Mouse (Mus musculus): ENCODE data around the gene Rhof. TPM values are rescaled to one million over a fixed set of nuclear protein-coding genes. Genes with fewer than 3 reads are reported as not detected.

The Rhof gene
- polyA plus RNA-seq, 1 experiment from 2014 or later = 2.3 TPM

DNA sequence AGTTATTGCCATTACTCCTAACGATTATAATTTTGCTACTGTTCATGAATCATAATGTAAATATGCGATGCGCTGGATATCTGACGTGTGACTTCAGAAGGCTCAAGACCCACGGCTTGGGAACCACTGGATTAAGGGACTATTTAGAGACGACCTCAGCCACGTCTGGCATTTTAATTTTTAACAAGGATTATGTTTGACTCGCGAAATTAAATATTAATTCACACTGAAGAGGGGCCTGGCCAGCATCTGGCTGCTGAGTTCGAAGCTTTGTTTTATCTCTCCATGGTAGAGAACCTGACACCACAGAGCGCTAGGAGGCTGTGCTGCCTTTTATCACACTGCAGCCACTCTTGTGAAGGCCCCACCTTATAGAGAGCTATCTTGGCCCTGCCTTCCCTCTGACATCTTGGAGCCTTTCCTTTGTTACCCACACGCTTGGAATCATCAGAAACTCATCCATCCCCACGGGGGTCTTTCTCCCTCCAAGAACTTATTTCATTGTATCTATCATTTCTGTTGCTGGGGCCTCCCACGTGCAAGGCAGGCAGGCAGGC, 39.3 kb downstream of the Rhof start:
- Histone ChIP-seq H3K4me1 (no peaks in the 10 kb centered on the region), H3K9ac (no peak overlapping the region), H3K36me3 (no peaks in the 10 kb centered on the region), H3K4me2 (no peak overlapping the region), H3K27ac (no peak overlapping the region), H3K27me3 (replicated peaks) (no peaks in the 10 kb centered on the region), H3K4me3 (replicated peaks) (no peak overlapping the region), H3K9me3 (no peaks in the 10 kb centered on the region)
- WGBS = 64% methylated on average over 14 of the region's 14 CpGs
- peak; percentile 80; the same call in 1 of the 2 replicates for ATAC-seq (ENCODE audit: insufficient read depth, low FRiP score, low read depth)

DNA sequence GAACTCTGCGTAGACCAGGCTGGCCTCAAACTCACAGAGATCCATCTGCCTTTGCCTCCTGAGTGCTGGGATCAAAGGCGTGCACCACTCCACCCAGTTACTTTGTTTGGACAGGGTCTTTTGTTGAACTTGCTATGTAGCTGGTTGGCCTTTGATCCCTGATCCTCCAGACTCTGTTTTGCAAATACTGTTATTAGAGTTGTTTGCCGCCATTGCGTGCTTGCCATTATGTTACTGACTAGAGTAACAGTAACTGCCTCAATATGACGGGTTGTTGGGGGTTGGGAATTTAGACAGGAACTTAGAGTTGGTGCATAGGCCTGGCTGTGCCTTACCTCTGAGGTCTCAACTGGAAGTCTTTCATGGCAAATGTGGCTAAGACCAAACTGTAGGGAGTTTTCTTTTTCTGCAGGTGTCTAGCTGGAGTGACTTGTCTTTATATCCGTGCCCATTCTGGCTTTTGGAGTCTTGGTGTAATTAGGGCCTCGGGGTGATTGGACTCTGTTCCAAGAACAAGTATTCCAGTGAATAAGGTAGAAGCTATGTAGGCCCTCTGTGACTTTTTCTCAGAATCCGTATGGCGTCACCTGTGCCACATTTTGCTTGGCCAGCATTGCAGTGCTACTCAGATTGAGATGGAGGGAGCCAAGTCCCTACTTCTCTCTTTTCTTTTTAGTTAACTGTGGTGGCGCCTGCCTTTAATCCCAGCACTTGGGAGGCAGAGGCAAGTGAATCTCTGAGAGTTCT, 41.8 kb downstream of the Rhof start:
- H3K36me3 ChIP-seq = no peaks in the 10 kb centered on the region
- no peaks in the 10 kb centered on the region for H3K9me3 ChIP-seq
- H3K4me3 ChIP-seq (replicated peaks) = no peak overlapping the region
- H3K27me3 ChIP-seq (replicated peaks) = no peaks in the 10 kb centered on the region
- ATAC-seq (ENCODE audit: insufficient read depth, low FRiP score, low read depth) = no peak
- H3K4me2 ChIP-seq = no peak overlapping the region
- H3K4me1 ChIP-seq = no peaks in the 10 kb centered on the region
- H3K27ac ChIP-seq = no peak overlapping the region
- WGBS = 82% methylated on average over 10 of the region's 10 CpGs
- no peak overlapping the region for H3K9ac ChIP-seq

DNA sequence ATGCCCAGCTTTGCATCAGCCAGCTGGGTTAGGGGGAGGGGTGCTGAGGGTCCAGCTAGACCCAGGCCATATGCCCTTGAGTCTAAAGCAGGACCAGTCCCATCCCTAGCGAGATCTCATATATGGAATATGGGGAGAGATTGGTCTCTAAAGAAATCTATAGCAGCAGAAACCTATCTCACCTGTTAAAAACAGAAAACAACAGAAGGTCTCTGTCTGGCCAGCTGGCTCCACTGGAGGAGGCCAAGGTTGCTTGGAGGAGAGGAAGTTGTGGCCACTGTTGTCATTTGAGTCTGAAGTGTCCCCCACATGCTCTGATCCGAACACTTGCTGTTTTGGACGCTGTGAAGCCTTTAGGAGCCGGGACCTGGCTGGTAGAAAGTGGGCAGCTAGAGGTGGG, 43.7 kb downstream of the Rhof start:
- no peaks in the 10 kb centered on the region for H3K27me3 ChIP-seq (replicated peaks)
- ATAC-seq (ENCODE audit: insufficient read depth, low FRiP score, low read depth) = no peak
- no peak overlapping the region for H3K9ac ChIP-seq
- H3K4me3 ChIP-seq (replicated peaks) = no peak overlapping the region
- no peak overlapping the region for H3K4me2 ChIP-seq
- no peaks in the 10 kb centered on the region for H3K36me3 ChIP-seq
- 85% methylated on average over 4 of the region's 4 CpGs for WGBS
- no peak overlapping the region for H3K27ac ChIP-seq
- H3K4me1 ChIP-seq = no peaks in the 10 kb centered on the region
- H3K9me3 ChIP-seq = no peaks in the 10 kb centered on the region

DNA sequence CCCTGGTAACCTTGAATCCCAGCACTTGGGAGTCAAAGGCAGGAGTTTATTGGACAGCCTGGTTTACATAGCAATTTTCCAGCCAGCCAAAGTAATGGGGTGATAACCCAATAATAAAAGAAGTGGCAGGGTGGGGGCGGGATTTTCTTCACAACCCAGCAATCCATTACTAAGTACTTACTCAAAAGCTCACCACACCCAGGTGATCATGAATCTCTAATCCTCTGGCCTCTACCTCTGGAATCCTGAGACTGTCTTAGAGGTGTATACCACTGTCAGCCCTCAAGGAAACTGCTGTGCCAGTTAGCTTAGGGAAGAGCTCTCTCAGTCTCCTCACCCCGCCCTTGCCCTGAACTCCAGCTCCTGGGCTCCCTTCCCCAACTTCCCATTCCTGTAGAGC, 46.0 kb downstream of the Rhof start:
- Histone ChIP-seq H3K36me3 (no peaks in the 10 kb centered on the region), H3K9me3 (no peaks in the 10 kb centered on the region), H3K4me3 (replicated peaks) (no peak overlapping the region), H3K27ac (no peak overlapping the region), H3K4me2 (no peak overlapping the region), H3K27me3 (replicated peaks) (no peaks in the 10 kb centered on the region), H3K4me1 (no peaks in the 10 kb centered on the region), H3K9ac (no peak overlapping the region)
- ATAC-seq (ENCODE audit: insufficient read depth, low FRiP score, low read depth) = no peak
- 82% methylated on average over 2 of the region's 2 CpGs for WGBS

DNA sequence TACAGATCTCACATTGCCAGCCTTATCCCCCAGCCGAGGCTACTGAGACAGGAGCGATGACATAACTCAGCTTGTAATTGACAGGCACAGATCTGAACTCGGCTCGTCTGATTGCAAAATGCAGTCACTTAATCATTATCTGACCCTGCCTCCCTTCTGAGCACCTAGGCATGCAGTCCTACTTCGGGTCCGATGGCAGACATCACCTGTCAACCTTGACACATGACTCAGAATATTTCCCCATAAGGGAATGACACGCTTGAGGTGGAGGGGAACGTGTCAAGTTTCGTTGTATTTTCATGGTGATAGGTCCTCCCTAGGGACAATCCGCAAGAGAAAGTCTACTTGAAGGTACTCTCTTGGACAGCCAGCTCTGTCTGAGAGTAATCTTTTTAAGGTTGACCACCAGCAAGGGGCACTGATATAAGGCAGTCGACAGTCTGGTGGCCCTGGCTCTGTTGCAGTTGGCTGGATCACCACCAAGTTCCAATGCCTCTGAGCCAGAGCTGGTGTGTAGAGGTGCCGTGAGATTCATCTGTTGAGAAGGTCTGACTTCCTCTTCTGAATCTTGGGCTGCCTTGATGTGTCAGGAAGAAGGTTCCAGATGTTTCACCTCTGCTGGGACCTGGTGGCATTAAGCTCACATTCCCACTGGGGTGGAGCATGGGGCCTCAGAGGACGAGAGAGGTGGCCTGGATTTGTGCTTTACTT, 49.0 kb downstream of the Rhof start:
- WGBS = 68% methylated on average over 13 of the region's 13 CpGs
- H3K4me1 ChIP-seq = no peaks in the 10 kb centered on the region
- no peaks in the 10 kb centered on the region for H3K27me3 ChIP-seq (replicated peaks)
- ATAC-seq (ENCODE audit: insufficient read depth, low FRiP score, low read depth) = no peak
- no peak overlapping the region for H3K9ac ChIP-seq
- H3K36me3 ChIP-seq = no peaks in the 10 kb centered on the region
- H3K4me3 ChIP-seq (replicated peaks) = no peak overlapping the region
- no peak overlapping the region for H3K4me2 ChIP-seq
- no peak overlapping the region for H3K27ac ChIP-seq
- H3K9me3 ChIP-seq = no peaks in the 10 kb centered on the region

DNA sequence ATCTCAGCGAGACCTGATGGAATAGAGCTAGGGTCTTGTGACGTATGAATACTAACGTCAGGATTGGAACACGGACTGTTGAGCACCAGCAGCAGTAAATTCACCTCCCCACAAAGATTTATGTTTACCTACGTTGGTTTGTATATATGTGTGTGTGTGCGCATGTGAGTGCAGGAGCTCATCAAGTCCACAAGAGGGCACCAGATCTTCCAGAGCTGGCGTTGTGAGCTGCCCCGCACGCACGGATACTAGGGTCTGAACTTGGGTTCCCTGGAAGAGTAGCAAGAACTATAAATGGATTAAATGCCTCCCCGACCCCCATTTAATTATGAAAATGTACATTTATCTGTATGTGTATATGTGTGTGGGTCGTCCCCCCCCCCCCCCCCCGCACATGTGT, 52.0 kb downstream of the Rhof start:
- 93% methylated on average over 13 of the region's 13 CpGs for WGBS
- H3K27ac ChIP-seq = no peak overlapping the region
- no peak overlapping the region for H3K4me2 ChIP-seq
- no peak for ATAC-seq (ENCODE audit: insufficient read depth, low FRiP score, low read depth)
- no peaks in the 10 kb centered on the region for H3K27me3 ChIP-seq (replicated peaks)
- H3K9me3 ChIP-seq = no peaks in the 10 kb centered on the region
- no peaks in the 10 kb centered on the region for H3K36me3 ChIP-seq
- H3K9ac ChIP-seq = no peak overlapping the region
- no peak overlapping the region for H3K4me3 ChIP-seq (replicated peaks)
- peaks cover 18% of the 10 kb centered on the region for H3K4me1 ChIP-seq

DNA sequence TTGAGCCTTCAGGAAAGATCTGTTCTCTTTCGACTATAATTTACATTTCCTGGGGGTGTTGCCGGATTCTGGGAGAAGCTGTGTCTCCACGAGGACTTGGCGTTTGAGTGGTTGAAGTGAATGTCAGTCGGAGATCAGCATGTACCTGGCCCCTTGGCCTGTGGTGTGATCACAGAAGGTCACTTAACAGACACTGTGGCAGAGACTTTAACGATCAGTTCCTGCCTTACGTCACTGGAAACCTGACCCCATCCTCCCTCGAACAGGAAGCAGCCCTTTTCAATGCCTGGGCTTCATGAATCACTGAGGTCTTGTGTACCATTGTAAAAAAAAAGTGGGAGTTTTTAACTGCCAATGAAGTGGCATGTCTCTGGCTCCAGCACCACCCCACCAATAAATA, 52.5 kb downstream of the Rhof start:
- Histone ChIP-seq H3K27me3 (replicated peaks) (no peaks in the 10 kb centered on the region), H3K9me3 (no peaks in the 10 kb centered on the region), H3K36me3 (no peaks in the 10 kb centered on the region), H3K27ac (peak overlapping the region; percentile 57), H3K4me1 (peaks cover 22% of the 10 kb centered on the region), H3K4me3 (replicated peaks) (no peak overlapping the region), H3K9ac (no peak overlapping the region), H3K4me2 (no peak overlapping the region)
- WGBS = 57% methylated on average over 8 of the region's 8 CpGs
- ATAC-seq (ENCODE audit: insufficient read depth, low FRiP score, low read depth) = no peak

DNA sequence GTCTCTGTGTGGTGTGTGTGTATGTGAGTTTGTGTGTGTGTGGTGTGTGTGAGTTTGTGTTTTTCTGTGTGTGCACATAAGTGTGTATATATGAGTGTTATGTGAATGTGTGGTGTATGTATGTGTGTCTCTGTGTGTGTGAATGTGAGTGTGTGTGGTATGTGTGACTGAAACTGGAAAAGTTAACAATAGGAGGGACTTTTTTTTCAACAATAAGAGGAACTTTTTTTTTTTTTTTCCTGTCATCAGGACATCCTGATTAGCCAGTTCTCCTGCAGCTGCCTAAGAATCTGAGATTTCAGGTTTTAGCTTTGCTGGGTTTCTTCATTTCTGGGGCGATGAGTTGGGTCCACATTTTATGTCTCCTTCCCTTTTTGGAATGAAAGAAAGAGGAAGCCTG, 52.9 kb downstream of the Rhof start:
- no peaks in the 10 kb centered on the region for H3K36me3 ChIP-seq
- no peak overlapping the region for H3K9ac ChIP-seq
- WGBS = 78% methylated on average over 1 of the region's 1 CpGs
- ATAC-seq (ENCODE audit: insufficient read depth, low FRiP score, low read depth) = no peak
- H3K4me2 ChIP-seq = no peak overlapping the region
- H3K9me3 ChIP-seq = no peaks in the 10 kb centered on the region
- H3K27ac ChIP-seq = peak overlapping the region; percentile 57
- H3K4me1 ChIP-seq = peaks cover 22% of the 10 kb centered on the region
- H3K4me3 ChIP-seq (replicated peaks) = no peak overlapping the region
- H3K27me3 ChIP-seq (replicated peaks) = no peaks in the 10 kb centered on the region

DNA sequence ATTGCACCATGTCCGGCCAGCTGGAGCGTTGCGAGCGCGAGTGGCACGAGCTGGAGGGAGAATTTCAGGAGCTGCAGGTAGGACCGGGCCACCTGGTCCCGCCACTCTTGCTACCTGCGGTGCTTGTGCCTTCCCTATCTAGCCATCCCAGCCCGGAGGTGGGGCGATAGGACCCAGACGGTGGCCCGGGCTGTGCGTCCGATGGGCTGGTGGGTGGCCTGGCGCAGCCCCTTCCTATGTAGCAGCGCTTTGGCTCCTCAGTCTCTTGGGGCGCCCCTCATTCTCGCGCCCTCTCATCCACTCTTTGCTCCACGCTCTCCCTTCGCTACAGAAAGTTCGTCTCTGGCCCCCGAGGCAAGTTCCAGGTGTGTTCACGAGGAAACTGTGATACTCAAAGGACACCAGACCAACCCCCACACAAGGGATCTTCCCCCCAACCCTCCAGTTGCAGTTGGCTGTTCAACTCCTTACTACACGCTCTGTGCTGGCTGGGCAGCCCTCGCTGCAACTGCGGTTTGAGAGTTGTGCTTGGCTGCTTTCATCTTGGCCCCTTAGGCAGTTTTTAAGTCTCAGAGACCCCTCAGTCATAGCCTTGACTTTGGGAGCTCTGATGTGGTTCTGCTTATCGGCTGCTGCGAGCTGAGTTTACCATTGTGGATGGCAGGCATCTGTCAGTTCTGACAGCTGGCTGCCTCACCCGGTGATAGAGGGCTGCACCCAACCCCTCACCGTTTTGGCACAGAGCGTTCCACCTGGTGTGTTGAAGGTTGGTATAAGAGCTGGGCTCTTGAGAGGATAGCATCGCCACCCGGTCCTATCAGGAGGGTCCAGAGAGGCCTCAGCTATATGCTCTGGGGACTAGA, 55.8 kb downstream of the Rhof start:
- peak overlapping the region; percentile 76 for H3K4me3 ChIP-seq (replicated peaks)
- WGBS = 3% methylated on average over 35 of the region's 35 CpGs
- peak overlapping the region; percentile 72 for H3K27ac ChIP-seq
- peak overlapping the region; percentile 85 for H3K9ac ChIP-seq
- peaks cover 22% of the 10 kb centered on the region for H3K4me1 ChIP-seq
- ATAC-seq (ENCODE audit: insufficient read depth, low FRiP score, low read depth) = peak; percentile 80
- H3K36me3 ChIP-seq = no peaks in the 10 kb centered on the region
- H3K27me3 ChIP-seq (replicated peaks) = no peaks in the 10 kb centered on the region
- H3K9me3 ChIP-seq = no peaks in the 10 kb centered on the region
- peak overlapping the region; percentile 98 for H3K4me2 ChIP-seq

DNA sequence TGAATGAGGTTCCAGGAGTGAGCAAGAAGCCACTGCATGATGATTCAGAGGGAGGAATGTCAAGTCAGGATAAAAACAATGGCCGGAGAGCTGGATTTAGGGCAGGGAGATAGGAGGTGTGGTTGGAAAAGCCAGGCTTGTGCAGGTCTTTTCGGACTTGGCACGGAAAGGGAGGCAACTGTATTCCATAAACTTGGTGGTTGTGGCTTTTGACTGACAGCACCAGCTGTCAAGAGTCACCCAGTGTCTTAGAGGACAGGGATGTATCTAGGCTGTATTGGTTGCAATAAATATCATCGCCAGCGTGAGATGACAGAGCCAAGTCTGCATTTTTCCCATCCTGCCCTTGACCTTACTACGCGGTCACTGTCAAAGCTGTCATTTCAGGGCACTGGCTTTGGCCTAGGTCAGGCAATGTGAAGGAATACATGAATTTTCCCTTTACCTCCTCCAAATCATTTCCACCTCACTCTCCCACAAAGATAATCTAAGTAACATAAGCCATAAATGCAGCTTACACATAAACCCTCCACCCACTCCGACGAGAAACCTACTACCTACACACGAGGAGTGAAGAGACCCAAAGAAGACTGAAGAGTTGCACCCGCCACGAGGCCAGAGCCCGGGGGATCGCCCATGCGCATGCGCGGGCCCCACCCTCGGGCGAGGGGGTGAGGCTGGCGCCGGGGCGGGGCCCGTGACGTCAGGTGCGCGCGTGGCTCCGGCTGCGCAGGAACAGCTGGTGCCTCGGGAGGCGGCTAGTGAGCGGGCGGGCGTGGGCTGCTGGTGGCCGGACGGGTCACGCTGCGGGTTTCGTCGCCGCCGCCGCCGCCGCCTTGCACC, 56.7 kb downstream of the Rhof start:
- Histone ChIP-seq H3K4me1 (peaks cover 22% of the 10 kb centered on the region), H3K36me3 (no peaks in the 10 kb centered on the region), H3K9me3 (no peaks in the 10 kb centered on the region), H3K4me2 (peak overlapping the region; percentile 98), H3K9ac (peak overlapping the region; percentile 85), H3K27ac (peak overlapping the region; percentile 72), H3K4me3 (replicated peaks) (peak overlapping the region; percentile 76), H3K27me3 (replicated peaks) (no peaks in the 10 kb centered on the region)
- ATAC-seq (ENCODE audit: insufficient read depth, low FRiP score, low read depth) = peak; percentile 94
- WGBS = 6% methylated on average over 45 of the region's 45 CpGs

DNA sequence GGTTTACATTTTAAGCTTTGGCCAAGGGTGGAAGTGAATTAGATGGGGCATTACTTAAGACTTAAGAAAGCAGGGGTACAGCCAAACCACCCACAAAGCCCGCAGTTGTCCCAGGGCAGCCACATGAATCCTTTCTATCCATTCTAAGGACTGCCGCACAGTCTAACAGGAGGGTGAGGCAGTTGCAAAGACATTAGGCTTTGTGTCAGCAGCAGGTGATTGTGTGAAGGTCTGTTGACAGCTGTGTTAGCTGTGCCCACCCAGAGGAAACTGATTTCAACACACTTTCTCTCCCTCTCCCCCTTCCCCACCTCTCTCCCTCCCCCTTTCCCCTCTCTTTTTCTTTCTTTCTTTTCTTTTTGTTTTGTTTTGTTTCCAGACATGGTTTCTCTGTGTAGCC, 63.8 kb downstream of the Rhof start:
- no peak for ATAC-seq (ENCODE audit: insufficient read depth, low FRiP score, low read depth)

More for the DNA sequence above, 63.8 kb downstream of the Rhof start:
- Histone ChIP-seq H3K4me3 (replicated peaks) (no peak overlapping the region), H3K27me3 (replicated peaks) (no peaks in the 10 kb centered on the region), H3K4me1 (0 out of 2 replicates have a peak, but pooled peaks cover 4% of the 10 kb centered on the region), H3K9ac (no peak overlapping the region), H3K4me2 (no peak overlapping the region), H3K36me3 (no peaks in the 10 kb centered on the region), H3K27ac (no peak overlapping the region), H3K9me3 (no peaks in the 10 kb centered on the region)
- WGBS = 87% methylated on average over 2 of the region's 2 CpGs

Data from stomach, embryonic 15.5 days (tissue).